Mouse (Mus musculus): Measurements from ENCODE around the gene Bcar1. TPM values are rescaled to one million over a fixed set of nuclear protein-coding genes. Genes with fewer than 3 reads are reported as not detected.
A peak's percentile ranks its signal among the peaks of the same experiment; 100 is the strongest.

Bcar1 gene
- 52.4 and 53.8 TPM in 2 replicates for polyA plus RNA-seq (2016; fragmentation: Nextera tagmentation; extraction: Ambion mirVana)

GRCm38 (mm10) chr8:111743792-111744696 lies at the start of gene Bcar1:
Bcar1 (minus strand) TSS chr8:111743809.
- Histone ChIP-seq H3K36me3 (no peaks in the 10 kb centered on the region), H3K9me3 (no peaks in the 10 kb centered on the region), H3K4me1 (peaks cover 65% of the 10 kb centered on the region), H3K27me3 (peaks cover 10% of the 10 kb centered on the region; the same call in 1 of the 2 replicates), H3K27ac (replicated peaks) (peak within 1 kb of the TSS; percentile 82), H3K9ac (replicated peaks) (peak within 1 kb of the TSS; percentile 96), H3K4me2 (replicated peaks) (peak within 1 kb of the TSS; percentile 75), H3K4me3 (peak within 1 kb of the TSS; percentile 97)
- WGBS = 11% methylated on average over 35 of the region's 40 CpGs
- peak; percentile 73 for ATAC-seq (ENCODE audit: low FRiP score, low read depth)

- Histone ChIP-seq H3K27me3 (no peaks in the 10 kb centered on the region), H3K9ac (replicated peaks) (no peak overlapping the region), H3K4me2 (replicated peaks) (no peak overlapping the region), H3K4me1 (peaks cover 36% of the 10 kb centered on the region), H3K27ac (replicated peaks) (no peak overlapping the region), H3K9me3 (no peaks in the 10 kb centered on the region), H3K36me3 (no peaks in the 10 kb centered on the region), H3K4me3 (no peak overlapping the region)
- no peak for ATAC-seq (ENCODE audit: low FRiP score, low read depth)
These were observed 46.0 kb upstream of the Bcar1 start for GRCm38 (mm10) chr8:111789639-111790038.

GRCm38 (mm10) chr8:111789200-111789599 lies 45.6 kb upstream of the Bcar1 start:
- Histone ChIP-seq H3K36me3 (no peaks in the 10 kb centered on the region), H3K4me3 (no peak overlapping the region), H3K9ac (replicated peaks) (no peak overlapping the region), H3K27ac (replicated peaks) (no peak overlapping the region), H3K9me3 (no peaks in the 10 kb centered on the region), H3K4me1 (peaks cover 36% of the 10 kb centered on the region), H3K27me3 (no peaks in the 10 kb centered on the region), H3K4me2 (replicated peaks) (no peak overlapping the region)
- WGBS = 15% methylated on average over 4 of the region's 4 CpGs
- ATAC-seq (ENCODE audit: low FRiP score, low read depth) = no peak

- Histone ChIP-seq H3K27ac (replicated peaks) (peak overlapping the region; percentile 85; the same call in 1 of the 2 replicates), H3K9me3 (no peaks in the 10 kb centered on the region), H3K27me3 (no peaks in the 10 kb centered on the region), H3K9ac (replicated peaks) (no peak overlapping the region), H3K4me1 (peaks cover 36% of the 10 kb centered on the region), H3K4me3 (no peak overlapping the region), H3K4me2 (replicated peaks) (no peak overlapping the region), H3K36me3 (no peaks in the 10 kb centered on the region)
- WGBS = 41% methylated on average over 3 of the region's 3 CpGs
- ATAC-seq (ENCODE audit: low FRiP score, low read depth) = no peak
These were observed 44.9 kb upstream of the Bcar1 start for GRCm38 (mm10) chr8:111788497-111788896.

DNA sequence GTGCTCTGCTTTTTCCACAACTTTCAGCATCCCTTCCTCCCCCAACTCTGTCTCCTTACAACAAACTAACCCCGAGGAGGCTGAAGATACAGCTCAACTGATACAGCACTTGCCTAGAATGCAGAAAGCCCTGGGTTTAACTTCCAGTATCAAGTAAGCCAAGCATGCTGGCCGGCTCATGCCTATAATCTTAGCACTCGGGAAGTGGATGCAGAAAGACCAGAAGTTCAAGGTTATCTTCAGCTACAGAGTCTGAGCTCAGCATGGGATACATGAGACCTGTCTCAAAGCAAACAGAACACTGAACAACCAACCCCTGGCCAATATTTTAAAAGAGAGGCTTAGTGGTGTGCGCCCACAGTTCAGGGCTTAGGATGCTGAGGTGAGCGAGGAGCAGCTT lies 44.5 kb upstream of the Bcar1 start:
- Histone ChIP-seq H3K36me3 (no peaks in the 10 kb centered on the region), H3K27me3 (no peaks in the 10 kb centered on the region), H3K27ac (replicated peaks) (peak overlapping the region; percentile 85), H3K9me3 (no peaks in the 10 kb centered on the region), H3K4me3 (no peak overlapping the region), H3K9ac (replicated peaks) (0 out of 2 replicates have a peak overlapping the region, but pooled peaks have one; percentile 2), H3K4me1 (peaks cover 38% of the 10 kb centered on the region), H3K4me2 (replicated peaks) (peak overlapping the region; percentile 35)
- ATAC-seq (ENCODE audit: low FRiP score, low read depth) = no peak
- 44% methylated on average over 5 of the region's 5 CpGs for WGBS

DNA sequence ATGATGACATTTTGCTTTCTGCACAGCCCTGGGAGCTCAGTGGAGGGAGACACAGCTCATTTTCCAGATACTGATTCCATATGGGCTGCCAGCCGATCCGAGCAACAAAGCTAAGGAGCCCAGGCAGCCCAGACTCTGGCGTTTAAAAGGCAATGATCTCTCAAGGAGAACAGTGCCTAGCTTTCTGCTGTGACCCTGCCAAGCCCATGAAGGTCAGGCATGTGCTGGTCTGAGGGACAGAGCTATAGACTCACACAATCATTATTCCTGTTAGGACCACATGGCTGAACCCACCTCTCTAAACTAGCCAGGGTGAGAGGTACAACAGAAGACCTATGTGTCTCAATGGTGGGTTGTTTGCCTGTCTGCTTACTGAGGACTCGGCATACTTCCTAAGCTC lies 44.1 kb upstream of the Bcar1 start:
- H3K9me3 ChIP-seq = no peaks in the 10 kb centered on the region
- whole genome bisulfite sequencing = 10% methylated on average over 4 of the region's 4 CpGs
- H3K9ac ChIP-seq (replicated peaks) = peak overlapping the region; percentile 2; the same call in 1 of the 2 replicates
- no peaks in the 10 kb centered on the region for H3K36me3 ChIP-seq
- peak overlapping the region; percentile 35 for H3K4me2 ChIP-seq (replicated peaks)
- no peaks in the 10 kb centered on the region for H3K27me3 ChIP-seq
- no peak overlapping the region for H3K4me3 ChIP-seq
- H3K27ac ChIP-seq (replicated peaks) = peak overlapping the region; percentile 85
- ATAC-seq (ENCODE audit: low FRiP score, low read depth) = peak; percentile 62
- peaks cover 42% of the 10 kb centered on the region for H3K4me1 ChIP-seq

- peak; percentile 89 for ATAC-seq (ENCODE audit: low FRiP score, low read depth)
- peak overlapping the region; percentile 2; the same call in 1 of the 2 replicates for H3K9ac ChIP-seq (replicated peaks)
- H3K27ac ChIP-seq (replicated peaks) = peak overlapping the region; percentile 85
- peak overlapping the region; percentile 35 for H3K4me2 ChIP-seq (replicated peaks)
- no peaks in the 10 kb centered on the region for H3K27me3 ChIP-seq
- no peaks in the 10 kb centered on the region for H3K9me3 ChIP-seq
- peaks cover 45% of the 10 kb centered on the region for H3K4me1 ChIP-seq
- H3K36me3 ChIP-seq = no peaks in the 10 kb centered on the region
- 23% methylated on average over 13 of the region's 13 CpGs for WGBS
- no peak overlapping the region for H3K4me3 ChIP-seq
These were observed 43.3 kb upstream of the Bcar1 start for GRCm38 (mm10) chr8:111786701-111787588.

DNA sequence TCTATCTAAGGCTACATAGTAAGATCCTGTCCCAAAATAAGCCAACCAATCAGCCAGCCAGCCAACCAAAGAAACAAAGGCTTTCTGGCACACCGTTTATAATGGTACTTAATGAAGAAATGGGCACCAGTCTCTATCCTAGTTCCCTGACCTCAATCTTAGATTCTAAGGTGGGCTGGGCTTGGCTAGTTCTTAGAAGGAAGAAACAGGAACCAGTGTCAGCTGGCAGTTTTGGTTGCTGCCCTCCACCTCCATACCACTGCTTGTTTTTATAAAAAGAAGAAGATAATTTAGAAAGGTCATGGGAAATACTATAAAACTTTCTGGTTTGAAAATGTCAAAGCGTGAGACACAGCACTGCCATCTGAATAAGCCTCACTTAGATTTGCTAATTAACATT lies 42.5 kb upstream of the Bcar1 start:
- Histone ChIP-seq H3K9me3 (no peaks in the 10 kb centered on the region), H3K4me1 (peaks cover 45% of the 10 kb centered on the region), H3K9ac (replicated peaks) (no peak overlapping the region), H3K27me3 (no peaks in the 10 kb centered on the region), H3K27ac (replicated peaks) (no peak overlapping the region), H3K4me3 (no peak overlapping the region), H3K36me3 (no peaks in the 10 kb centered on the region), H3K4me2 (replicated peaks) (no peak overlapping the region)
- ATAC-seq (ENCODE audit: low FRiP score, low read depth) = no peak
- 91% methylated on average over 2 of the region's 2 CpGs for WGBS

- ATAC-seq (ENCODE audit: low FRiP score, low read depth) = no peak
- WGBS = 67% methylated on average over 9 of the region's 9 CpGs
- H3K27ac ChIP-seq (replicated peaks) = 0 out of 2 replicates have a peak overlapping the region, but pooled peaks have one; percentile 32
- H3K4me3 ChIP-seq = no peak overlapping the region
- no peaks in the 10 kb centered on the region for H3K27me3 ChIP-seq
- H3K9me3 ChIP-seq = no peaks in the 10 kb centered on the region
- no peaks in the 10 kb centered on the region for H3K36me3 ChIP-seq
- no peak overlapping the region for H3K4me2 ChIP-seq (replicated peaks)
- H3K4me1 ChIP-seq = peaks cover 31% of the 10 kb centered on the region
- 0 out of 2 replicates have a peak overlapping the region, but pooled peaks have one; percentile 7 for H3K9ac ChIP-seq (replicated peaks)
These were observed 39.2 kb upstream of the Bcar1 start for GRCm38 (mm10) chr8:111782671-111783394.

DNA sequence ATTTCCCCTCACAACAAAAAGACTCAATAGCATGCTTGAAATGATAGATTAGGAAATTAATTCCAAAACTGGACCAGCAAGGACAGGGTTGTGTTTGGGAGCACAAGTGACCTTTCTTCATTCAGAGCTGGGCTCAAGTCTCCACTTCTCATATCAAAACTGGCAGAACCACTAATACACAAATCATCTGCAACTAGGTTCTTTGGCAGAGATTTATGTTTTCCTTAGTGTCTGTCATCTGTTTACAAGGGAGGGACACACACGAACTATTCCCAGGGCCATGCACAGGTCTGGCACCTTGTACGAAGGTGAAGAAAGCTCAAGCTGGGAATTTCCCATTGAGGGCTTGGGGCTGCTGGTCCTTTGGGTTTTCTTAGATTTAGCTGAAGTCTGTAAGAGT lies 38.6 kb upstream of the Bcar1 start:
- Histone ChIP-seq H3K9ac (replicated peaks) (no peak overlapping the region), H3K4me2 (replicated peaks) (no peak overlapping the region), H3K27me3 (no peaks in the 10 kb centered on the region), H3K4me1 (peaks cover 25% of the 10 kb centered on the region), H3K4me3 (no peak overlapping the region), H3K9me3 (no peaks in the 10 kb centered on the region), H3K27ac (replicated peaks) (0 out of 2 replicates have a peak overlapping the region, but pooled peaks have one; percentile 32), H3K36me3 (no peaks in the 10 kb centered on the region)
- ATAC-seq (ENCODE audit: low FRiP score, low read depth) = no peak
- 93% methylated on average over 2 of the region's 2 CpGs for WGBS

- Histone ChIP-seq H3K36me3 (no peaks in the 10 kb centered on the region), H3K4me3 (no peak overlapping the region), H3K27ac (replicated peaks) (no peak overlapping the region), H3K4me2 (replicated peaks) (no peak overlapping the region), H3K9me3 (no peaks in the 10 kb centered on the region), H3K9ac (replicated peaks) (no peak overlapping the region), H3K4me1 (peaks cover 17% of the 10 kb centered on the region), H3K27me3 (no peaks in the 10 kb centered on the region)
- no peak for ATAC-seq (ENCODE audit: low FRiP score, low read depth)
- WGBS = 88% methylated on average over 10 of the region's 10 CpGs
These were observed 37.3 kb upstream of the Bcar1 start for GRCm38 (mm10) chr8:111780697-111781424.
